Mouse (Mus musculus): ENCODE data around the gene Ptprcap. TPM values are rescaled to one million over a fixed set of nuclear protein-coding genes. Genes with fewer than 3 reads are reported as not detected.
"Not testable (repeated sequence)": the region's sequence is repeated elsewhere in the genome, so short reads cannot be mapped to it uniquely, and the experiment has no call there.

The Ptprcap gene
- polyA plus RNA-seq, 1 experiment from 2014 or later: 4.8 TPM

GRCm38 (mm10) chr19:4126759-4127495 is 26.5 kb upstream of the Ptprcap start:
- Histone ChIP-seq H3K9me3 (replicated peaks) (no peaks in the 10 kb centered on the region), H3K4me3 (replicated peaks) (peak overlapping the region; percentile 85), H3K27ac (replicated peaks) (peak overlapping the region; percentile 83), H3K4me2 (replicated peaks) (peak overlapping the region; percentile 72), H3K4me1 (peaks cover 29% of the 10 kb centered on the region), H3K27me3 (no peaks in the 10 kb centered on the region), H3K9ac (peak overlapping the region; percentile 81), H3K36me3 (peaks cover 34% of the 10 kb centered on the region)
- 37% methylated on average over 7 of the region's 7 CpGs for WGBS
- ATAC-seq (ENCODE audit: insufficient number of reproducible peaks, low FRiP score, low TSS enrichment, low read depth): no peak

GRCm38 (mm10) chr19:4129462-4129861 is 23.9 kb upstream of the Ptprcap start:
- 91% methylated on average over 7 of the region's 7 CpGs for WGBS
- no peak overlapping the region for H3K9ac ChIP-seq
- no peaks in the 10 kb centered on the region for H3K27me3 ChIP-seq
- no peak overlapping the region for H3K27ac ChIP-seq (replicated peaks)
- no peak for ATAC-seq (ENCODE audit: insufficient number of reproducible peaks, low FRiP score, low TSS enrichment, low read depth)
- H3K36me3 ChIP-seq: peaks cover 44% of the 10 kb centered on the region
- H3K4me3 ChIP-seq (replicated peaks): no peak overlapping the region
- no peaks in the 10 kb centered on the region for H3K9me3 ChIP-seq (replicated peaks)
- peaks cover 23% of the 10 kb centered on the region for H3K4me1 ChIP-seq
- no peak overlapping the region for H3K4me2 ChIP-seq (replicated peaks)

- Histone ChIP-seq H3K9me3 (replicated peaks) (no peaks in the 10 kb centered on the region), H3K4me1 (peaks cover 17% of the 10 kb centered on the region), H3K27ac (replicated peaks) (no peak overlapping the region), H3K36me3 (peaks cover 44% of the 10 kb centered on the region), H3K4me3 (replicated peaks) (no peak overlapping the region), H3K9ac (no peak overlapping the region), H3K4me2 (replicated peaks) (no peak overlapping the region), H3K27me3 (no peaks in the 10 kb centered on the region)
- ATAC-seq (ENCODE audit: insufficient number of reproducible peaks, low FRiP score, low TSS enrichment, low read depth): no peak
- 86% methylated on average over 4 of the region's 4 CpGs for WGBS
These were observed 23.3 kb upstream of the Ptprcap start for GRCm38 (mm10) chr19:4130106-4130505.

- Histone ChIP-seq H3K27ac (replicated peaks) (no peak overlapping the region), H3K4me2 (replicated peaks) (no peak overlapping the region), H3K4me1 (peaks cover 15% of the 10 kb centered on the region), H3K4me3 (replicated peaks) (no peak overlapping the region), H3K9ac (no peak overlapping the region), H3K36me3 (peaks cover 44% of the 10 kb centered on the region), H3K27me3 (no peaks in the 10 kb centered on the region), H3K9me3 (replicated peaks) (no peaks in the 10 kb centered on the region)
- ATAC-seq (ENCODE audit: insufficient number of reproducible peaks, low FRiP score, low TSS enrichment, low read depth): no peak
- 86% methylated on average over 5 of the region's 5 CpGs for WGBS
These were observed 22.3 kb upstream of the Ptprcap start for GRCm38 (mm10) chr19:4131075-4131474.

GRCm38 (mm10) chr19:4131768-4132167 is 21.6 kb upstream of the Ptprcap start:
- H3K4me2 ChIP-seq (replicated peaks): no peak overlapping the region
- H3K9me3 ChIP-seq (replicated peaks): no peaks in the 10 kb centered on the region
- no peak overlapping the region for H3K4me3 ChIP-seq (replicated peaks)
- WGBS: 84% methylated on average over 2 of the region's 2 CpGs
- H3K9ac ChIP-seq: no peak overlapping the region
- H3K4me1 ChIP-seq: peaks cover 10% of the 10 kb centered on the region
- H3K27ac ChIP-seq (replicated peaks): no peak overlapping the region
- H3K36me3 ChIP-seq: peaks cover 44% of the 10 kb centered on the region
- no peak for ATAC-seq (ENCODE audit: insufficient number of reproducible peaks, low FRiP score, low TSS enrichment, low read depth)
- H3K27me3 ChIP-seq: no peaks in the 10 kb centered on the region

GRCm38 (mm10) chr19:4134354-4134753 is 19.1 kb upstream of the Ptprcap start:
- Histone ChIP-seq H3K36me3 (peaks cover 31% of the 10 kb centered on the region), H3K4me2 (replicated peaks) (no peak overlapping the region), H3K9me3 (replicated peaks) (no peaks in the 10 kb centered on the region), H3K9ac (no peak overlapping the region), H3K27ac (replicated peaks) (no peak overlapping the region), H3K27me3 (no peaks in the 10 kb centered on the region), H3K4me1 (no peaks in the 10 kb centered on the region), H3K4me3 (replicated peaks) (no peak overlapping the region)
- no peak for ATAC-seq (ENCODE audit: insufficient number of reproducible peaks, low FRiP score, low TSS enrichment, low read depth)
- WGBS: 84% methylated on average over 4 of the region's 4 CpGs

GRCm38 (mm10) chr19:4135229-4135962 is 18.0 kb upstream of the Ptprcap start:
- H3K4me3 ChIP-seq (replicated peaks); H3K4me2 ChIP-seq (replicated peaks); H3K4me1 ChIP-seq; H3K9ac ChIP-seq; H3K9me3 ChIP-seq (replicated peaks); ATAC-seq (ENCODE audit: insufficient number of reproducible peaks, low FRiP score, low TSS enrichment, low read depth); H3K27ac ChIP-seq (replicated peaks); H3K27me3 ChIP-seq: not testable (repeated sequence)
- 77% methylated on average over 6 of the region's 6 CpGs for WGBS
- H3K36me3 ChIP-seq: peaks cover 22% of the 10 kb centered on the region

- H3K27ac ChIP-seq (replicated peaks); H3K9ac ChIP-seq; H3K4me1 ChIP-seq; H3K27me3 ChIP-seq; ATAC-seq (ENCODE audit: insufficient number of reproducible peaks, low FRiP score, low TSS enrichment, low read depth); H3K9me3 ChIP-seq (replicated peaks); H3K4me3 ChIP-seq (replicated peaks); H3K4me2 ChIP-seq (replicated peaks): not testable (repeated sequence)
- 12% methylated on average over 8 of the region's 8 CpGs for WGBS
- H3K36me3 ChIP-seq: peaks cover 20% of the 10 kb centered on the region
These were observed 17.4 kb upstream of the Ptprcap start for GRCm38 (mm10) chr19:4135963-4136345.

- Histone ChIP-seq H3K27me3 (no peaks in the 10 kb centered on the region), H3K9ac (no peak overlapping the region), H3K4me2 (replicated peaks) (no peak overlapping the region), H3K27ac (replicated peaks) (no peak overlapping the region), H3K36me3 (peaks cover 15% of the 10 kb centered on the region), H3K4me3 (replicated peaks) (no peak overlapping the region), H3K9me3 (replicated peaks) (no peaks in the 10 kb centered on the region), H3K4me1 (no peaks in the 10 kb centered on the region)
- ATAC-seq (ENCODE audit: insufficient number of reproducible peaks, low FRiP score, low TSS enrichment, low read depth): no peak
- 78% methylated on average over 5 of the region's 5 CpGs for WGBS
These were observed 16.9 kb upstream of the Ptprcap start for GRCm38 (mm10) chr19:4136463-4136862.

- Histone ChIP-seq H3K9ac (no peak overlapping the region), H3K4me2 (replicated peaks) (no peak overlapping the region), H3K9me3 (replicated peaks) (no peaks in the 10 kb centered on the region), H3K27me3 (no peaks in the 10 kb centered on the region), H3K4me1 (no peaks in the 10 kb centered on the region), H3K4me3 (replicated peaks) (no peak overlapping the region), H3K36me3 (peaks cover under 1% of the 10 kb centered on the region; the same call in 1 of the 2 replicates), H3K27ac (replicated peaks) (no peak overlapping the region)
- no peak for ATAC-seq (ENCODE audit: insufficient number of reproducible peaks, low FRiP score, low TSS enrichment, low read depth)
- WGBS: 84% methylated on average over 5 of the region's 5 CpGs
These were observed 15.5 kb upstream of the Ptprcap start for GRCm38 (mm10) chr19:4137913-4138312.

GRCm38 (mm10) chr19:4139446-4139845 is 14.0 kb upstream of the Ptprcap start, which contains the start of gene Gpr152:
Gene Gpr152, plus strand, starts transcription at chr19:4139787.
- no peaks in the 10 kb centered on the region for H3K4me1 ChIP-seq
- no peak for ATAC-seq (ENCODE audit: insufficient number of reproducible peaks, low FRiP score, low TSS enrichment, low read depth)
- H3K27me3 ChIP-seq: no peaks in the 10 kb centered on the region

More at GRCm38 (mm10) chr19:4139446-4139845, 14.0 kb upstream of the Ptprcap start, which contains the start of gene Gpr152:
- no peak within 1 kb of the TSS for H3K9ac ChIP-seq
- H3K36me3 ChIP-seq: no peaks in the 10 kb centered on the region
- no peaks in the 10 kb centered on the region for H3K9me3 ChIP-seq (replicated peaks)
- no peak within 1 kb of the TSS for H3K4me2 ChIP-seq (replicated peaks)
- no peak within 1 kb of the TSS for H3K27ac ChIP-seq (replicated peaks)
- H3K4me3 ChIP-seq (replicated peaks): no peak within 1 kb of the TSS
- WGBS: 75% methylated on average over 2 of the region's 2 CpGs
